Mouse (Mus musculus) erythroblast, embryonic 14.5 days (primary cell): ENCODE data around the gene Rnf31.
A peak's percentile ranks its signal among the peaks of the same experiment; 100 is the strongest.

ENCODE experiments used
- GATA1 ChIP-seq: IDR thresholded peaks from 2 replicates; pipeline ENCODE4 v1.6.1; 2012; ENCODE audit warnings: low read length, inconsistent platforms, mixed read lengths
- TAL1 ChIP-seq: IDR thresholded peaks from 3 replicates; pipeline ENCODE4 v1.6.1; 2012; ENCODE audit warnings: low read length, inconsistent platforms, mixed read lengths

- TF ChIP-seq TAL1 (no peak), GATA1 (peak; percentile 69)
These were observed 27.1 kb downstream of the Rnf31 start for GRCm38 (mm10) chr14:55618486-55619195.
